Mouse (Mus musculus) embryonic fibroblast, embryonic 13.5 days (primary cell): ENCODE results near the gene Cep170. TPM values are rescaled to one million over a fixed set of nuclear protein-coding genes. Genes with fewer than 3 reads are reported as not detected.

ENCODE experiments used
- H3K27ac ChIP-seq: 2 replicates; pipeline ENCODE4 v1.5.1; 2012; ENCODE audit warnings: low read length, control low read depth, inconsistent platforms; ENCODE audit not compliant: insufficient read depth
- H3K4me1 ChIP-seq: 2 replicates; pipeline ENCODE4 v1.6.1; 2011; ENCODE audit warnings: low read length; ENCODE audit not compliant: control insufficient read depth, insufficient read depth
- H3K4me3 ChIP-seq: 2 replicates; pipeline ENCODE4 v1.5.1; 2011; ENCODE audit warnings: mild to moderate bottlenecking, control low read depth, low read length; ENCODE audit not compliant: insufficient read depth
- CTCF ChIP-seq: IDR thresholded peaks from 2 replicates; pipeline ENCODE4 v1.5.1; 2011; ENCODE audit warnings: mild to moderate bottlenecking, control low read depth, low read length, moderate library complexity, borderline replicate concordance; ENCODE audit not compliant: insufficient read depth
- POLR2A ChIP-seq: IDR thresholded peaks from 2 replicates; pipeline ENCODE4 v1.6.1; 2011; ENCODE audit warnings: low read depth, mild to moderate bottlenecking, control low read depth, low read length, moderate library complexity
- polyA plus RNA-seq: library from polyadenylated mRNA; stranded (reverse); fragments of >200 nt; gene quantifications from 2 replicates; pipeline ENCODE4 v1.2.4, GENCODE M21; 2011; ENCODE audit warnings: low read depth; ENCODE audit not compliant: missing spikeins, insufficient read length

Gene Cep170
- polyA plus RNA-seq, 1 experiment: 117 TPM

DNA sequence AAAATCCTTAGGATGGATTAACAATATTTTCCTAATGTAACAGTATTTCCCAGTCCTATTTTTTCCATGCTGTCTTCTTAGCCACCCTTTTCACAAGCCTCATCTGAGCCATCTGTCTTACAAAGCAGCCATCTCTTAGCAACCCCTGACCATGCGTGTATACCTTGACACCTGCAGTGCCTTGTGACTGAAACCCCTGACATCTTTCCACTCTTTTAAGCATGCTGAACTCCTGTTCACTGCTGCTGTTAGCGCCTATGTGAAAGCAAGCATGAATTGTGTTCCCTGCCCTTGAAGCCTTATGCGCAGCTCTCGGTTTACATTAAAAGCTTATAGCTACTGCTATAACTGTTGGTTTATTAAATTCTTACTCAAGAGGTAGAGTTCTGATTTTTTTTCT is 11.2 kb upstream of the Cep170 start:
- TF ChIP-seq CTCF (no peak), POLR2A (no peak)
- peaks cover 21% of the 10 kb centered on the region; the same call in 1 of the 2 replicates for H3K4me1 ChIP-seq

GRCm38 (mm10) chr1:176824611-176825010 is 10.7 kb upstream of the Cep170 start:
- no peak for TF ChIP-seq CTCF
- no peak for TF ChIP-seq POLR2A
- H3K27ac ChIP-seq: no peak overlapping the region
- H3K4me1 ChIP-seq: peaks cover 21% of the 10 kb centered on the region; the same call in 1 of the 2 replicates
- H3K4me3 ChIP-seq: no peak overlapping the region

More for the DNA sequence above, 11.2 kb upstream of the Cep170 start:
- H3K27ac ChIP-seq: no peak overlapping the region
- H3K4me3 ChIP-seq: no peak overlapping the region

DNA sequence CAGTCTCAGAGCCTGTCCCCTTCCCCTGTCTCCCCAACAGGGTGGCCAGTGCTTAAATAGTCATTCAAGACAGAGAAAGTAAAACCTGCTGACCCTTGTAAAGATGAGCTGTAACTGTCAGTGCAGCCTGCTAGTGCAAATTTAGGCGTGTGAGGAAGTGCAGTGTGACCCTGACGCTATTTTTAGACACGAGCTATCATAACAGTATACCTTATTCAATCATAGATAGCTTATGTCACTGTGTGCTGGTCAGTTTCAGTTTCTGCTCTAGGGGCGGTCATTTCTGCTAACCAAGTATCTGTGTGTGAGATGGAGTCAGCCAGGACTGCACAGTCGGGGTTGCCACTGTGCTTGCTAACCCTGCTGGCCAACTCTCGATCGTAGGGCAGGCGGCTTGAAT is 10.0 kb upstream of the Cep170 start:
- Histone ChIP-seq H3K4me1 (peaks cover 21% of the 10 kb centered on the region; the same call in 1 of the 2 replicates), H3K27ac (no peak overlapping the region), H3K4me3 (no peak overlapping the region)
- TF ChIP-seq CTCF (no peak), POLR2A (no peak)

DNA sequence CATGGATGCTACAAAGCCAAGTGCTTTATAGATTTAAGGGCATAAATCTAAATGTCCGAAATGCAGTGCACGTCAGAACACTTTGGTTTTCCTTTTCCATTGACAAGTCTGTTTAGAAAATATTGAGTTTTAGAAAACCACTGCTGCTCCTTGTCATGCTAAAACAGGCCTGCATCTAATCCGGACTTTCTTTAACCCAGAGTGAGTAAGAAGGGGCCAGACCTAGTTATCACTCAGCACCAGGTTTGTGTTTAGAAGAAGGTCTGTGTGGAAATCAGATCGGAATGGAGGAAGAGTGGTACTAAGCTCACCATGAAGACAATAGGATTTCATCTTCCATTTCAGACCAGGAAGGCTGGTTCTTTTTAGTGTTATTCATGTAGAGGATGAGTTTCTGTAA is 9.1 kb upstream of the Cep170 start:
- TF ChIP-seq POLR2A: no peak
- TF ChIP-seq CTCF: no peak
- Histone ChIP-seq H3K27ac (peak overlapping the region; percentile 58; the same call in 1 of the 2 replicates), H3K4me3 (no peak overlapping the region), H3K4me1 (peaks cover 21% of the 10 kb centered on the region)

DNA sequence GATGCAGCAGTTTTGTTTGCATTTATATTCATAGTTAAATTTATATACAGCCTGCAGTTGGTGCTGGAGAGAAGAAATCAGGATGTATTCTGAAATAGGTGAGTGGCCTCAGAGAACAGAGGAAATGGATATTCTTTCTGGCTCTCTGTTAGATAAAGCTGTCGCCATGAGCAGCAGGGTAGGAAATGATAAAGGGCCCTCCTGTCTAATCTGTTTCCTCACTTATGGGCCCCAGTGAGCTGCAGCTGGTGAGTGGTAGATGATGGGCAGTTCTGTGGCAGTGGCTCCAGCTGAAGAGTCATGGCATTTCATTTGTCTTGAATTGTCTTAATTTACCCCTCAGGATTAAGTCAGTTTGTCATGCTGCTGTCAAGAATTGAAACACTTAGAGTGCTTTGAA is 8.1 kb upstream of the Cep170 start:
- H3K27ac ChIP-seq: no peak overlapping the region
- TF ChIP-seq CTCF: no peak
- no peak for TF ChIP-seq POLR2A
- peaks cover 15% of the 10 kb centered on the region; the same call in 1 of the 2 replicates for H3K4me1 ChIP-seq
- no peak overlapping the region for H3K4me3 ChIP-seq

DNA sequence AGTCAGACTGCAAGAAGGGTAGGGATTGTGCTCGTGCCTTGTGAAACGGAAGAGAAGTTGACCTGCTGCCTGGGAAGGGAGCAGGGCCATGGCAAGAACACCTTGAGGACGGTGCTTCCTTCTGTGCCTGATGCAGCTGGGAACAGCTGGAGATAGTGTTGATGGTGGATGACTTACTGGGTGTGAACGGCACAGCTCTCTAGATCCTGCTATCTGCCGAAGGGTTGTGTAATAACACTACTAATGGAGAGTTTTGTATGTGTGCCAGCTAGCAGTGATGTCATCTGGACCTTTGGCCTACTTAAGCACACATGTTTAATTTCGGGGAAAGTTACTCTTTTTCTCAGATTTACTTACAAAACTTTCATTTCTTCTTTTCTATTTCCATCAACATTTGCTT is 4.9 kb upstream of the Cep170 start:
- no peak for TF ChIP-seq CTCF
- no peak for TF ChIP-seq POLR2A
- Histone ChIP-seq H3K27ac (peak overlapping the region; percentile 36; the same call in 1 of the 2 replicates), H3K4me1 (peaks cover 14% of the 10 kb centered on the region; the same call in 1 of the 2 replicates), H3K4me3 (no peak overlapping the region)

DNA sequence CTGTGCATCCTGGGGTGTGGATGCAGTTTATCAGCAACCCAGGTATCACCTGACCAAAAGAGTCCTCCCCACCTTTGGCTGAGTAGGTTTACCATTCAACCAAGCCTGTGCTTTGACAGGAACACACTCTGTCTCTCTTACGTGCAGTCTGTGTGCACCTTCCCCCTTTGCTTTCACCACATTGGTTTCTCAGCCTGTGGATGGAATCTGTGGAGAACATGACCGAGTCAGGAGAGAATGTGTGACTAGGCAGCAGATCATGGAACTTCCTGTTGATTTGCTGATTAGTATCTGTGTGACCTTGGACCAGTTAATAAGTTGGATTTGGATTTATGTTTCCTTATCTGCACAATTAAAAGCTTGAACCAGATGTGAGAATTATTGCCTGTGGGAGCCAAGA is 4.3 kb upstream of the Cep170 start:
- TF ChIP-seq POLR2A (0 out of 2 replicates have a peak, but pooled peaks have one; percentile 7), CTCF (no peak)
- H3K27ac ChIP-seq: peak overlapping the region; percentile 36; the same call in 1 of the 2 replicates

GRCm38 (mm10) chr1:176816728-176817127 is 2.9 kb upstream of the Cep170 start:
- TF ChIP-seq CTCF: no peak
- no peak for TF ChIP-seq POLR2A
- Histone ChIP-seq H3K27ac (no peak overlapping the region), H3K4me1 (peaks cover 8% of the 10 kb centered on the region; the same call in 1 of the 2 replicates), H3K4me3 (no peak overlapping the region)

More for the DNA sequence above, 4.3 kb upstream of the Cep170 start:
- H3K4me1 ChIP-seq: peaks cover 12% of the 10 kb centered on the region; the same call in 1 of the 2 replicates
- no peak overlapping the region for H3K4me3 ChIP-seq

DNA sequence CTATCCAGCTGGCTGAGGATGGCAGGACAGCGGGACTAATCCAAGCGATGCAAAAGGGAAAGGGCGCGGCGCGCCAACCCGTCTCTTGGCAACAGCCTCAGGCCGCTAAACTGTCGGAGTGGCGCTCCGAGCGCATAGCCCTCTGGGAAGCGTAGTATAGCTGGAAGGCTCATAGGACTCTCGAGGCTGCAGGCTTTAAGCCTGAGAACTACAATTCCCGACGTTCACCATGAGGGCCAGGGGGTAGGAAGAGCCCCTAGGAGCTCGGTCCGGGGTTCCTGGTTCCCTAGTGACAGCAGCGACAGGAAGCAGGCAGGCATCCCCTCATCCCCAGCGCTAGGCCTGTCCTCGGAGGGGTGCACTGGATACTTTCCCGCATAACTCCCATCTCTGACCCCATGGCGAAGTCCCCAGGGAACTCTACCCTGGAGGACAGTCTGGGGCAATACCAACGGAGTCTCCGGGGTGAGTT is 760 bp upstream of the Cep170 start, which contains the start of gene Sdccag8:
Sdccag8 (plus strand) TSS at position 70 of the 472 bp plus-strand sequence.
- peaks cover 13% of the 10 kb centered on the region for H3K4me1 ChIP-seq
- H3K27ac ChIP-seq: peak within 1 kb of the TSS; percentile 94
- peak within 1 kb of the TSS; percentile 95 for H3K4me3 ChIP-seq
- peak; percentile 67 for TF ChIP-seq POLR2A
- no peak for TF ChIP-seq CTCF

DNA sequence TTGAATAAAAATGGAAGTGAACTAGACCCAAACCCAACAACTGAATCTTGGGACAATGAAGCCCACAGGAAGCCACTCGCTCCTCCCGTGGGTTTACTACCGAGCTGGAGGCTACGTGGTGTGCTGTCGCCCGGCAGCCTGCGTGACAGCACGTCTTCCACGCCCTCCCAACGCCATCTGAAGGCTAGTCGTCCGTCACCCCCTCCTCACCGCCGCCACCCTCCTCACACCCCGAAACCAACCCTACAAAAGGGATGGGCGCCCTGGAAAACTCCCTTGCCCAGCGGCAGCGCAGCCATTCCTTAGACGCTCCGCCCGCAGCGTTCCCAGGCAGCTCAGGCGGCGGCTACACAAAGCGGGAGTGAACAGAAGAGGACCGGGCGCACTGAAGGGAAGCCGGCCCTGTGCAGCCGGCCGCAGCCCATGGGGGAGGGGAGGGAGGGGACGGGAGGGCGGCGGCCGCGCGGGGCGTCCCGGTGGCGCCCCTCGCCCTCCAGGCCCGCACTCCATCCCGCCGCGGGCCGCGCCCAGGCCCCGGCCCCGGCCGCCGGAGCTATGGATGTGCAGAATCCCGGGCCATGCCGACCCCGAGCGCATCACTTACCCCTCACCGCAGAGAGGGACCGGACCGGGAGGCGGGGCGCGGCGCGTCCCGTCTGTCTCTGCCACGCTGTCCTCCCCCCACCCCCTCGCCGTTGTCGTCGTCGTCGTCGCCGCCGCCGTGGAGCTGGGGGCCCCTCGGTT is 403 bp downstream of the Cep170 start:
- Histone ChIP-seq H3K27ac (peak overlapping the region; percentile 94), H3K4me1 (peaks cover 12% of the 10 kb centered on the region), H3K4me3 (peak overlapping the region; percentile 94)
- TF ChIP-seq POLR2A (peak; percentile 63), CTCF (no peak)
